Mouse (Mus musculus): ENCODE measurements around the gene Rgs3. TPM values are rescaled to one million over a fixed set of nuclear protein-coding genes. Genes with fewer than 3 reads are reported as not detected.

Gene Rgs3
- polyA plus RNA-seq, 1 experiment = 94.2 TPM

DNA sequence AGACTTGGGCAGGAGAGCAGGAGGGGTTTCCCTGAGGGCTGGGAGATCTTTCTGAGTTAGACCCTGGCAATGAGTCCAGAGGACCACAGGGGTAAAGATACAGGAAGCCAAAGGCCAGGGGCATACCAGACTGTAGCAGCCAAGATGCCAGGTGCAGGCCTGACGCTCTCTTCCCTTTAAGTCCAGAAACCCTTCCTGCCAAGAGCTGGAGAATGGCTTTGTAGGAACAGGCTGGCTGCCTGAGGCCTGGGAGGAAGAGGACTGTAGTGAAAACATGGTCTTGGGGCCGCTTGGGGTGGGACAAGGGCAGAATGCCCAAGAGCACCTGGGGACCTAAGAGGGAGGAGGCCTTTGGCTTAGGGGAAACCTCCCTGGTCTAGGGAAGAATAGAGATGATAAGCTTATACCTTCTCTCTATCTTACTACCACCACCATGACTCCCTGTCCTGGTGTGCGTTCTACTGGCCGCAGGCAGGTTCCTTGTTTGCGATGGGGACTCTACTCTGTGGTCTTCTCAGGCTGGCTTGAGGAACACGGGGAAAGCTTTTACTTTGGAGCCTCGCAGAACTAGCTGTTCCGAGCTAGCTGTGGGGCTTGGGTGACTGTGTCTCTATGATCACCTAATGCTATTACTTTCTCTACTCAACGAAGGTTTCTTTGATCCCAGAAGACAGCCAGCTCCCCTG is 46.4 kb downstream of the Rgs3 start:
- no peak for DNase-seq (ENCODE audit: low read depth)

DNA sequence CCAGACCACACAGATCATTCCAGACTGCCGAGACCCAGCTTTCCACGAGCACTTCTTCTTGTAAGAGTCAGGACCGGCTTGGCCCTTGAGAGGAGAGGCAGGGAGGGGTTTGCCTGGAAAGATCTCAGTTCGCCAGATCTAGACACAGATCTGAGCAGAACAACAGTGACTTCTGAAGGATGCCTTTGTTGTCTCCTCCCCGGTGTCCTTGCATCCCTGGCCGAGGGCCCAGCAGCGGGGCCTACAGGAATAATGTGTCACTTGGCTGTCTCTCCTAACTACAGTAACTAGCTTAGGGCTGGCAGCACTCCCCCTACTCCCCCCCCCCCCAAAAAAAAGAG is 46.9 kb downstream of the Rgs3 start:
- DNase-seq (ENCODE audit: low read depth) = no peak

DNA sequence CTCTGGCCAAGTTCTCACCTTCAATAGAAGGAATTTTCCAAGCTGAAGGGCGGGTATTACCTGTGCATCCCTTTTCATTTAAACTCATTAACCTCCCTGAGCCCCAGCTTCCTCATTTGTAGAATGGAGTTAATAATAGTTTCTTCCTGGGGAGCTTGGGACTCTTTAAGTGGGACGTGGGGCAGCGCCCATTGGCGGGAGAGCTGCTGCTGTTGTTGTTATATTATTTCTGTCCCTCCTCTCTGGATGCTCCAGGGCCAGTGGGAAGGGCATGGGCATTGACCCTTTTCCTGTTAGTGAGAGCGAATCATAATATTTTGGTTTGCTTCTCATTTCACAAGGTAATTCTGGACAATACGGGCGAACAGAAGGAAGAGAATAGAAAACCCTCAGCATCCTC is 47.3 kb downstream of the Rgs3 start:
- DNase-seq (ENCODE audit: low read depth) = no peak

DNA sequence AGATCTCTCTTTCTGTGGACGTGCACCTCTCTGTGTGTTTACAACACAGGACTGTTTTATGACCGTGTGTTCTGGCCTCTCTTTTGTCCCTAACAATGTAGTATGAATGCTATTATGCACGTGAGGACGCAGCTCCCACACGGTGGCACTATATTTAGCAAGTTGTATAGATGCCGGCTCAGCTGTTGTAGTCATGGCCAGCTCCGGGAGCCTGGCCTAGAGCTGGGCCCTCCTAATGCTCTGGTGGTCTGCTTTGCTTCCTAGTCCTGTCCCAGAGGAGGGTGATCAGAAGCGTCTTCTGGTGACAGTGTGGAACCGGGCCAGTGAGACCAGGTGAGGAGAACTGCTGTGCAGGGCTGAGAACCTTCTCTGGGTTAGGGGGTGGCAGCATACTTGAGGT is 47.7 kb downstream of the Rgs3 start:
- no peak for DNase-seq (ENCODE audit: low read depth)

DNA sequence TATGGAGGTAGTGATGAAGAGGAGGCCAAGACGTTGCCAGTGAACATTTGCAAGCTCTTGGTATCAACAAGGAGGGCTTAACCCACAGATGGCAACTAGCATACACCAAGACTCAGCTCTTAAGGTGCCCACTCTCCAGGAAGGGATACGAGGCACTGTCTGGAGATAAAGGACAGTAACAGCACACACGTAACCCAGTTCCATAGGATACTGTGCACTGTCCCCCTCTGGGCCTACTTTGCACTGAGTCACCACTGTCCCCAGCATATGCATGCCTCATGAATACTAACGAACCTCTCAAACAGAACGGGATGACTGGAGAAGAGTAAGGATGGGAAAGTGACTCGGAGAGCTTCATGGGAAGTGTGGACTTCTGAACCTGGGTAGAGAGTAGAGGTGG is 48.2 kb downstream of the Rgs3 start:
- no peak for DNase-seq (ENCODE audit: low read depth)

DNA sequence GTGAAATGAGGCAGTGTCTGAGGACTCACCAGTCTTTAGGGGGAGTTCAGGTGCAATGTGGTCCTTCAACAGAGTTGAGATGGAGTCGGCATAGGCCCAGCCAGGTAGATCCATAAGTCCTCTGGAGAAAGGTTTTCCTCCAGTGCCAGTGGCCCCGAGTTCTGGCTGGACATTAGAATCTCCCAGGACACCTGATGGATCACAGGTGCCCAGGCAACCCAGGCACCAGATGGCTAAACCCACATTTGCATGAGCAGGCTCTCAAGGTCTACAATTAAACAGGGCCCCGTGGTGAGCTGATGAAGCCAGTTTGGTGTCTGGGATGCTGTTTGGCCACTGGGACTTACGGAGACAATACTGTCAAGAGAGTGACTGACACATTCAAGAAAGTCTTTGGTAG is 49.7 kb downstream of the Rgs3 start:
- no peak for DNase-seq (ENCODE audit: low read depth)

DNA sequence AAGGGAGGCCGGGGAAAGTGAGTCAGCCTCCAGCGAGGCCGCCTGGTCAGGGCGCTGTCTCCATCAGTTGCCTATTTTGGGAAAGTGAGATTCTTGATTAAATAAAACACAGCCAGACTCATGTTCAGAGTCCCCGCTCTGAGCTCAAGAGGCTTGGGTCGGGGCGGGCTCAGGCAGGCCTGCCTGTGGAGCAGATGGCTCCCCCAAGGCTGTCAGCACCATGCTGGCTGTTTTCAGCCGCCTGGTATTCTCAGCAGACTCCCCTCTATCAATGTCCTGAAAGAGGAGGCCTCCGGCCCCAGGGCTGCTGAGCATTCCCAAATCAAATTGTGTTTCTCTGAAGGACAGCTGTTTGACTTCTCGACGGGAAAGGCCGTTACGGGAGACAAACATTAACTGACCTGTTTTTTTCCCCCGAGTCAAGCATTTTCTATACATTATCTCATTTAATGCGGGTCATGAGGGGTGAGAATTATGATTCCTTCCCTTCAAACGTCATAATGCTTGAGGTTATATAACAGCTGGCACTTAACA is 50.6 kb downstream of the Rgs3 start:
- no peak for DNase-seq (ENCODE audit: low read depth)

DNA sequence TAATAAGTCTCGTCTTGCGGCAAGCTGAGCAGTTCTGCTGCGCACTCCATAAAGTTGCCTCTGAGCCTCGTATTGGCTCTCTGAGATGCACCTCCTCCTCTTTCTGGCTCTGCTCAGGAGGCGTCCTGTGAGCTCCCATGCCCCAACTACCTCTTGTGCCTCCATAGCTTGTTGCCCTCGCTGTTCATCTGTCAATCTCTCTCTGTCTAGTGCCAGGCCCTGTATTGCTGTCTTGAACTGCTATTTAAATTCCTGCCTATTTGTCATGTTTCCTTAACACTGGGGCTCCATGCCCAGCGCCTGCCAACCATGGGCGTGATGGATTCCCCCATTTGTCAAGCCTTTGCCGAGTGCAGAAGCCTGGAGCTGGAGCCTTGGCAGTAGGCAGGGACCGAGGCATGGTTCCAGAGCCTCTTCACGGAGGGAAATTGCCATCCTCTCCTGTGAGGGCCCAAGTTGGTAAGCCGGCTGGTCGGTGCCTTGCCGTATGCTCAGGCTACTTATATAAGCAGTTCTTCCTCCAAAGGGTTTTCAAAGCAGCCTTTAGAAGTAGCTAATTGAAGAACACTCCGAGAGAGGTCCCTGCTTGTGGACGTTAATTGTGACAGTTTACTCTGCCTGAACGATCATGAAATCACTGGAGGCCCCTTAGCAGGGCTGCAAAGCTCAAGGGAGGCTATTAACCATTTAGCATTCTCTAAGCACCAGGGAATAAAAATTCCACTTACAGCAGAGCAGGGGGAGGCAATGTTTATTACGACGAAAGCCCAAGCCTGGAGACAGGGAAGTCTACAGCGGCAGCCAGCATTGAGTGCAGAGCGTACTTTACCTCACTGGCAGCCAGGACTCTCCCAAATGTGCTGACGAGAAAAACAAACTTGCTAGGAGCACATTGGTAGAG is 53.2 kb downstream of the Rgs3 start:
- no peak for DNase-seq (ENCODE audit: low read depth)

DNA sequence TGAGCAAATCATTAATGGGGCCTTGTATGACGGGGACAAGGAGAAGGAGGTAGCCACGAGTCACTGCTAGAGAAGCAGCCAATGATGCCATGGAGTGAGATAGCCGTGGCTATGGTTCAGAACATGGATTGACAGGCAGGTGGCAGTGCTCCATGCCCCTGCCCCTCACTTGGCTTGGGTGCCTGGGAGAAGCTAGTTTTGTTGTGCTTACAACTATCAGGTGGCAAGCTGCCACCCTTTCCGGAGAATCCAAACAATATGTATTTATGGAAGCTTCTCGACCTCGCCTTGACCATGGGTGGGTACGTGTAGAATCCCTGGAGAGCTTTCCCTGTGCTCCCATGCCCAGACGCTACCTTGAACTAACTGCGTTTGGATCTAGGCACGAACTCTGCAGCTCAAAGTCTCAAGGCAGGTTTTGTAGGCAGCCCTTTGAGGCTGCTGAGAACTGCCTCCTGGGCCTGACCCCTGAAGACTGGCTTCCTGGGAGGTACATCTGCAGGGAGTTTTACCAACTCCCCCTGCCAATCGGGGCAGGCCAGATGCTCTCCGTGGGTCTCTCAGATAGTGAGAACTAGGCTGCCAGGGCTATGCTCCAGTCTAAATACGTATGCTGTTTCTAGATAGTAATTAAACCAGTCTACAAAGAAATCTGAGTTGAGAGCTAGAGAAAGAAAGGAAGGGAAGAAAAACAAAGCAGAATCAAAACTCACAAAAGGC is 54.2 kb downstream of the Rgs3 start:
- DNase-seq (ENCODE audit: low read depth) = no peak

DNA sequence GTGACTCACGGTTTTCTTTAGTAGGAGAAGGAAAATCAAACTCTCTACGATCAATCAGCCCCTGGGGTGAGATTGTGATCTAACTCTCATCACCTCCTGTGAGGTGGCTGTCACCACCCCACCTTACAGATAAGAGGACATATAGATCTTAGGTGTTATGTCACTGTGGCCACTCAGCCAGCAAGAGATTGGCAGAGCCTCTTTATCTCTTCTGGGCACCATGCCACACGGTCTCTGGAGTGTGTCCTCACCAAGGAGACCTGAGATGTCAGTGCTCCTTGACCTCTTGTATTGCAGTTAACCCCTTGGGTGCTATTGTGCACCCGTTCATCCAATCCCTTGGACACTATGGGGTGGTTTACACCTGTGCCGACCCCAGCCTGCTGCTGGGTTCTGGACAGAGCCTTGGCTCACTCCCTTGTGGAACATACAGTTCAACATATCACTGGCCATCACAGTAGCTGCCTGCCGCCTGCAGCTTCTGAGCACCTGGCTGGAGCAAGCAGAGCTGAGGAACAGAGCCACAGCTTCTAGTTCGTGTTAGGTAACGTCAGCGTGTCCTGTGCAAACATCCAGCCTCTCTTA is 58.3 kb downstream of the Rgs3 start:
- DNase-seq (ENCODE audit: low read depth) = no peak

DNA sequence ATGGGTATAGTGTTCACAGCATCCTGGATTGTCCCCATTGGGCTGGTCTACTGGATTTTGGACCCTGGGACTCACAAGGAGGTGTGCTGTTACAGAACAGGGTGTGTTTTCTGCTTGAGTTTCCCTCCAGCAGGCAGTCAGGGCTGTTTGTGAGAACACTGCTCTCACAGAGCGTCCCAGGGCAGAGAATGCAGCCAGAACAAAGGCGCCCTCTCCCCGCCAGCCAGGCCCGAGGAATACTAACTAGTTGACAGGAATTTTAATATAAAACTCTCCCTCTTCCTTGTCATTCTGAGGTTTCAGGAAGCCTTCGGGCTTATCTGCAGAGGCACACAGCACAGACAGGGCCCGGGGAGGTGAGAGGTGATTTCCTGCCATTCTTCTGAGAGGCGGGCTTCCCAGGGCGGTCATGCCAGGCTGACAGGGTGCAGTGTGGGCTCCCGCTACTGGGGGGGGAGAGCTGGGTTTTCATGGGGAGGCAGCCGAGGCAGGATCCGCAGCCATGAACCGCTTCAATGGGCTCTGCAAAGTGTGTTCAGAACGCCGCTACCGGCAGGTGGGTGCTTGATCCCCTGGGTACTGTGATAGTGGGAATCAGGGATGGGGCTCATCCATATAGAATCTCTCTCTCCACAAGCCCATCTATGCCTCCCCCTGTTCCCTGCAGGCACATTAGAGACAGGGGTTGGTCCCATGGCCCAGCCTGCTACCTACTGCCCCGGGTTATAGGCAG is 59.8 kb downstream of the Rgs3 start:
- no peak for DNase-seq (ENCODE audit: low read depth)

DNA sequence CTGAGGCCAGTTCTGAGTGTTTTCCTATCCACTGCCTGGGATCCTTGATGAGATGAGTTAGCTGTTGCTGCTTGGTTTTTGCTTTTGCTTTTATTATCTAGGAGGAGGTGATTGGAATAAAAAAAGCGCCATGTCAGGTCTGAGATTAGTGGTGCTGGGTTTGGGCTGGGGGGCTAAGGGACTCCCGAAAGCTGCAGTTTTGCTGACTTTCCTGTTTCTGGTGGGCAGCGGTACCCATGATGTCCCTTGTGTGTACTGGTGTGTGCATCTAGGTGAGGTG is 60.3 kb downstream of the Rgs3 start:
- no peak for DNase-seq (ENCODE audit: low read depth)

DNA sequence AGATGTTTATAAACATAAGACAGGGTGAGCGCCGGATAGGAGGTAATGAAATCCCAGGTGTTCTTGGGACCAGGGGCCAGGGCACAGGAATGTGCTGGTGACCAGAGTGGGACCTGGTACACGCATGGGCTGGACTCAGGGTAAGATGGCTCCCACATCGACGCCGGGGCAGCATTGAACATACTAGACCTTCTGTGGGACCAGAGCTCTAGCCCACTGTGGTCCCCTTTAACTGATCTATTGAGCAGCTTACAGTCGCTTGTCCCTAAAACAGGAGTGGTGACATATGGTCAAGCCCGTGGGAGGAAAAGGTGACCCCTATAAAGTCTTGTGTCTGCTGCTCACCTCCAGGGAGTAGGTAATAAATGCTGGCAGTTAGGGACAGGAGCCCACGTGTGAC is 61.5 kb downstream of the Rgs3 start:
- no peak for DNase-seq (ENCODE audit: low read depth)

DNA sequence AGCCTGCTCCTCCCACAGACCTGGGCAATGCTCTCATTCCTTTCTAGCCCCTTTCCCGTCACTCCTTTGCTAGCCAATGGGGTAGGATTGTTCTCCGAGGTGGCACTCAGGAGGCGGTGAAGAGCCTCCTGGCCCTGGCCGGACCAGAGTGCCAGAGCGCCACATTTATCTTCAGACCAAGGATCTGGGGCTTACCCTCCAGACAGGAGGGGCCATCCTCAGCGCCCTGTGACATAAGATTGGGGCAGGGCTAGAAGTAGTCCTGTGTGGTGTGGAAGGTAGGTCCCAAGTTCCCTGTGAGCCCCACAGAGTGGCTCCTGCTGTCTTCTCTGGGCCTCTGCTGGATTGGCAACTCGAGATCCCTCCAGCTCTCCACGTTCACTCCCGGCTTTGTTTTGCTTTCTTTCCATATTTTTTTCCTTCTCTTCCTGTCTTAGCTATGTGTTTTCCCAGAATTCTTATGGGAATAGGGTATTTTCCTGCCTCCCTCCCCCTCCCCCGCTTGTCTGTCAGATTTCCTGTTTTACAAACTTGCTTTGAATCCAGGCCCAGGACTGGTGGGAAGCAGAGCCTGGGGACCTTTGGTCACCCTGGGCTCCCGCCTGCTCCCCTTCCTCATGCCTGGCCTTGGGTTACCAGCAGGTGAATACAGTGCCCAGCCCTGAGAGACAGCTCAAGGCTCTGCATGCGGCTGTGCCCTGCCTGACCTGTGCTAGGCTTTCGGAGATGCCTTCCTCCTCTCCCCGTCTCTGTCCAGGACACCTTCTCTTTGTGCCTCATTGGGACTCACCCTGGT is 62.4 kb downstream of the Rgs3 start:
- no peak for DNase-seq (ENCODE audit: low read depth)

DNA sequence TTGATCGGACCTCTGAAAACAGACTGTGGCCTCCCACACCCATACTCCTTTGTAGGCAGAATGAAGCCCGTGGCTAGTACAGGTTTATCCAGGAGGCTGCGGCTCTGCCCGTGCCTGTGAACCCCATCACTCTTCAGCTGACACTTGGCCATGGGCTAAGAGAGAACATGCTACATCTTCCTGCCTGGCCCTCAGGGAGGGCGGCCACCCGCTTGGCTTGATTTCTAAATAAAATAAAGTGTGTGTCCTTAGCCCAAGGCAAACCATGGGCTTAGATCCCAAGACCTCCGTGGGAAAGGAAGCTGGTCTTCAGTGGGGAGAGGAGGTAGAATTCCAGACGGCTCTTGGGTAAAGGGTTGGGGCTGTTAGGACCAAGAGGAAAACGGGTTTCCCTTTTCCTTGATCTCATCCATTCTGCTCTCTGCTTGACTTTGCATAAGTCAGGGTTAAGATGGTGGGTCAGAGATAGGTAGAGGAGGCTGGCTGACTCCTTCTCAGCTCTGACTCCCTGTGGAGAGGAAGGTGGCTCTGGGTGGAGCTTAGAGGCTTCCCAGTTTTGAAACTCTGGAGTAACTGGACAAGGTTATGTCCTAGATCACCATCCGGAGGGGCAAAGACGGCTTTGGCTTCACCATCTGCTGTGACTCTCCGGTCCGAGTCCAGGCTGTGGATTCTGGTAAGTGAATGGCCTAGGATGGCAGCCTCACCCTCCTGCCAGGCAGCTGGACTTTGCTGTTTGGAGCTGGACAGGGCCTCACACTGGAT is 63.8 kb downstream of the Rgs3 start:
- no peak for DNase-seq (ENCODE audit: low read depth)

DNA sequence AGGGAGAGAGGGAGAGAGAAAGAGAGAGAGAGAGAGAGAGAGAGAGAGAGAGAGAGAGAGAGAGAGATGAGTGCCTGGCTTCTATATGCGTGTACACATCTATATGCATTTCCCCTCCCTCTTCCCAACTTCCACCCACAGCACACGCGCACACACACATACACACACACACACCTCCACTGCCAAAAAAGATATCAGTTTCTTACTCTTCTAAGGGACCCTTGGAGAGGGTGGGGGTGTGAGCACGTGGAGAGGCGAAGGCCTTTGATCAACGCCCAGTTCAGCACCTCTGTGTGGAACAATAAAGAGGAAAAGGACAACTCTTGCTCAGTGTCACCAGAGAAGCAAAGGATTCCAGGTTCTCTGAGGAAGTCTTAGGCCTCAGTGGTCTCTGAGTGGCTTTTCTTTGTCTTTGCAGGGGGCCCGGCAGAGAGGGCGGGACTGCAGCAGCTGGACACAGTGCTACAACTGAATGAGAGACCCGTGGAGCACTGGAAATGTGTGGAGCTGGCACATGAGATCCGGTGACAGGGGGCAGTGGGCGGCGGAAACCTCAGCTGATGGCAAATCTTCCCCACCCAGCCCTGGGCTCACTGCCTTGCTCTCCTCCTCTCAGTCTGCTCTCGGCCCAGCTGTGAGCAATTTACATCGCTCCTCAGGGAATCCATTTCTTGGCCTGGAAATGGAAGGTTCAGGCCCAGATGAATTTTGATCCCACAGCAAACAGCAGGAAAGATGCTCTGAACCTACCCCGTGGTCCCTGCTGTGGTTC is 65.2 kb downstream of the Rgs3 start:
- no peak for DNase-seq (ENCODE audit: low read depth)

DNA sequence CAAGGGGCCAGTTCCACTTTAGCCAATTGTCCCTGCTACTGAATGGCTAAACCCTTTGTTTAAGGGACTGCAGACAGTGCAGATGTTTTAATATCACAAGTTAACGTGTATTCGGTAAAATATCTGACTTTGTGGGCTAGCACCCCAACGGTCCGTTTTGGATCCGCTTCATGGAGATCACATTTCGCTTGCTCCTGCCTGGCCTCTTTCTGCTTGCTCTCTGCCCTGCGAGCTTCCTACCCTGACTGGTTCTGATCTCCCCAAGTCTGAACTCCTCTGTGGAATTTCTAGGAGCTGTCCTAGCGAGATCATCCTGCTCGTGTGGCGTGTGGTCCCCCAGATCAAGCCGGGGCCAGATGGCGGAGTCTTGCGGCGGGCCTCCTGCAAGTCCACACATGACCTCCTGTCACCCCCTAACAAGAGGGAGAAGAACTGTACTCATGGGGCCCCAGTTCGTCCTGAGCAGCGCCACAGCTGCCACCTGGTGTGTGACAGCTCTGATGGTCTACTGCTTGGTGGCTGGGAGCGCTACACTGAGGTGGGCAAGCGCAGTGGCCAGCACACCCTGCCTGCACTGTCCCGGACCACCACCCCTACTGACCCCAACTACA is 65.9 kb downstream of the Rgs3 start:
- no peak for DNase-seq (ENCODE audit: low read depth)

DNA sequence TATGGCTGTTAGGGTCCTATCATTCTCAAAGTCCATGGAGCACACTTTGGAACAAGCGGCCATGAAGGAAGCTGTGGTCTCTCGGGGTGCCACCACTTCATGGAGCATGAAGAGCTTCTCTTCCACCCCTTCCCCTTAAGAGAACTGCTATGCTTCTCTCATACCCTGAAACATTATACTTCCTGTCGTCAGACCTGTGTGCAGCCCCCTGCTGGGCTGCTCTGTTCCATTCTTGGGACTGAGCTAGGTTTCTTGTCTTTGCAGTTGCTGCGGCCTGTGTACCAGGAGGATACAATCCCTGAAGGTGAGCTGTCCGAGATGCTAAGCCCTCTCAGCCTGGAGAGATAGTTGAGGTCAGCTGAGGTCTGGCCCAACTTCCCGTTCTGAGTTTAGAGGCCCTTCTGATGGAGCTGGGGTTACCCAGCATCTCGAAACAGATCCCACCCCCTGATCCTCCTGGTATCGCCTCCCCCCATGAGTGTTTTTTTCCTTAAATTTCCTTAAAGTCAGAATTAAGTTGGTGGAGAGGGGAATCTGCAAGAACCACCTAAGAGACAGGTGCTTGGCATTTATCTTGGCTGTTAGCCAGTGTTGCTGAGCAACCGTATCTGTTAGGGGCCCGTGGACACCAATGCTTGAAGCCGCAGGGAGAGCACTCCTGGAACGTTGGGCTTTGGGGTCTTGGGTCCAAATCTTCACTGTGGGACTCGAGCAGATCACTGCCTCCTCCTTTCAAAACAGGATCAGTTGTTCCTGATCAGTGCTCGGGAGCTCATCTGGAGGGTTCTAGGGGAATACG is 66.8 kb downstream of the Rgs3 start:
- DNase-seq (ENCODE audit: low read depth) = no peak
